Mouse (Mus musculus) kidney, embryonic 15.5 days (tissue): ENCODE results near the gene Ttc23. TPM values are rescaled to one million over a fixed set of nuclear protein-coding genes. Genes with fewer than 3 reads are reported as not detected.

Source experiments
- ATAC-seq: fragments of 200-750 bp; cut with Nextera tagmentation; replicated peaks from 2 replicates; pipeline ENCODE4 v1.8.0; 2017; ENCODE audit warnings: moderate TSS enrichment; ENCODE audit not compliant: low FRiP score
- H3K27ac ChIP-seq: fragments of 300-500 bp; sonication (generic); 2 replicates; pipeline ENCODE4 v1.5.1; 2015; ENCODE audit warnings: mild to moderate bottlenecking, inconsistent platforms
- H3K27me3 ChIP-seq: fragments of 300-500 bp; sonication (generic); 2 replicates; pipeline ENCODE4 v1.6.1; 2015; ENCODE audit warnings: inconsistent platforms
- H3K36me3 ChIP-seq: fragments of 300-500 bp; sonication (generic); 2 replicates; pipeline ENCODE4 v1.6.1; 2015; ENCODE audit warnings: inconsistent platforms
- H3K4me1 ChIP-seq: fragments of 300-500 bp; sonication (generic); 2 replicates; pipeline ENCODE4 v1.6.1; 2015; ENCODE audit warnings: inconsistent platforms
- H3K4me2 ChIP-seq: fragments of 300-500 bp; sonication (generic); 2 replicates; pipeline ENCODE4 v1.6.1; 2015; ENCODE audit warnings: moderate library complexity, mild to moderate bottlenecking, inconsistent platforms
- H3K4me3 ChIP-seq: fragments of 300-500 bp; sonication (generic); replicated peaks from 2 replicates; pipeline ENCODE4 v1.5.1; 2015; ENCODE audit warnings: mild to moderate bottlenecking, inconsistent platforms
- H3K9ac ChIP-seq: fragments of 300-500 bp; sonication (generic); 2 replicates; pipeline ENCODE4 v1.6.1; 2015; ENCODE audit warnings: mild to moderate bottlenecking, inconsistent platforms
- H3K9me3 ChIP-seq: fragments of 300-500 bp; sonication (generic); replicated peaks from 2 replicates; pipeline ENCODE4 v1.6.1; 2016; ENCODE audit warnings: inconsistent platforms
- WGBS: fragments of 180-500 bp; shearing (Covaris S2); methylation state at CpG from one replicate; pipeline ENCODE4 v1.1.7; 2015; ENCODE audit warnings: mixed read lengths; 5-methylcytosine and 5-hydroxymethylcytosine counted together
- polyA plus RNA-seq: library from polyadenylated mRNA; unstranded; fragments of >200 nt; fragmentation: Nextera tagmentation; extraction: Ambion mirVana; gene quantifications from 2 replicates; pipeline ENCODE4 v1.2.1, GENCODE M21; 2015

Ttc23 gene
- polyA plus RNA-seq, 1 experiment from 2014 or later: 30.4 TPM

- no peak overlapping the region for H3K27ac ChIP-seq
- WGBS: 75% methylated on average over 3 of the region's 3 CpGs
- H3K4me1 ChIP-seq: peaks cover 11% of the 10 kb centered on the region
- no peak overlapping the region for H3K4me3 ChIP-seq
- H3K27me3 ChIP-seq: no peaks in the 10 kb centered on the region
- no peak for ATAC-seq
- H3K36me3 ChIP-seq: no peaks in the 10 kb centered on the region
- no peak overlapping the region for H3K9ac ChIP-seq
- H3K9me3 ChIP-seq: no peaks in the 10 kb centered on the region
- no peak overlapping the region for H3K4me2 ChIP-seq
These were observed 25.1 kb upstream of the Ttc23 start for GRCm38 (mm10) chr7:67622151-67622550.

- no peaks in the 10 kb centered on the region for H3K27me3 ChIP-seq
- no peak for ATAC-seq
- WGBS: 87% methylated on average over 5 of the region's 5 CpGs
- H3K36me3 ChIP-seq: no peaks in the 10 kb centered on the region
- H3K4me3 ChIP-seq: no peak overlapping the region
- no peak overlapping the region for H3K4me2 ChIP-seq
- H3K9ac ChIP-seq: no peak overlapping the region
- H3K9me3 ChIP-seq: no peaks in the 10 kb centered on the region
- no peak overlapping the region for H3K27ac ChIP-seq
- 0 out of 2 replicates have a peak, but pooled peaks cover 6% of the 10 kb centered on the region for H3K4me1 ChIP-seq
These were observed 20.5 kb upstream of the Ttc23 start for GRCm38 (mm10) chr7:67626671-67627070.

- Histone ChIP-seq H3K27ac (no peak overlapping the region), H3K4me2 (no peak overlapping the region), H3K9me3 (no peaks in the 10 kb centered on the region), H3K4me3 (no peak overlapping the region), H3K4me1 (0 out of 2 replicates have a peak, but pooled peaks cover 4% of the 10 kb centered on the region), H3K9ac (no peak overlapping the region), H3K36me3 (no peaks in the 10 kb centered on the region), H3K27me3 (no peaks in the 10 kb centered on the region)
- no peak for ATAC-seq
- 51% methylated on average over 5 of the region's 5 CpGs for WGBS
These were observed 17.5 kb upstream of the Ttc23 start for GRCm38 (mm10) chr7:67629681-67630080.

DNA sequence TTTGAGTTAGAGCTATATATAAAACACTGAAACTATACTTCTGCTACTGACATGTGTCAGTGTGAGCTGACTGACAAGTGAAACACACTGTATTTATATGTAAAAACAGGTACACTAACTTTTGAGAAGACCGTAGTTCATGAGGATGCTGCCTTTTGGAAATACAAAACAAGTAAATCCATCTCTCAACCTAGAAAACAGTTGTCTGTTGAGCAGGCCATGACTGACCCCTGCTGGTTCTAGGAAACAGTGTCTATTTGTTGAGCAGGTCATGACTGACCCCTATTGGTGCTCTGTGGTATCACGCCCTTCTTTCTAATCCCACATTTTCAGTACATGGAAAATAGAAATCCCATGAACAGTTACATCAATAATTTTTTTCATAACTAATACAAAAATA is 16.4 kb upstream of the Ttc23 start:
- H3K4me2 ChIP-seq: no peak overlapping the region
- H3K27me3 ChIP-seq: no peaks in the 10 kb centered on the region
- ATAC-seq: no peak
- H3K9me3 ChIP-seq: no peaks in the 10 kb centered on the region
- WGBS: 24% methylated on average over 2 of the region's 2 CpGs
- no peak overlapping the region for H3K4me3 ChIP-seq
- H3K36me3 ChIP-seq: no peaks in the 10 kb centered on the region
- H3K4me1 ChIP-seq: 0 out of 2 replicates have a peak, but pooled peaks cover 4% of the 10 kb centered on the region
- no peak overlapping the region for H3K9ac ChIP-seq
- no peak overlapping the region for H3K27ac ChIP-seq

DNA sequence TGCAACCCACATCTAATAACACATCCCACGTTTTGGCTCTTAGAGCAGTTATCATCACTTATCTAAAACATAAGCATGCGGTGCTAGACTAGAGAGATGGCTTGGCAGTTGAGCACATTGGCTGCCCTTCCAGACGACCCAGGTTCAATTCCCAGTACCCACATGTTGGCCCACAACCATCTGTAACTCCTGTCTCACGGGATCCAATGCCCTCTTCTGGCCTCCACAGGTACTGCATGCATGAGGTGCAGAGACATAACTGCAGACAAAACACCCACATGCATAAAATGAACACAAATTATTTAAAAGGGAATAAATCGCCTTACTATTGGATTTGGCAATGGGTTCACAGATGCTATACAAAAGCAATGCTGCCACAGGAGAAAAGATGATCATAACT is 14.8 kb upstream of the Ttc23 start:
- WGBS: 86% methylated on average over 5 of the region's 5 CpGs
- Histone ChIP-seq H3K4me1 (0 out of 2 replicates have a peak, but pooled peaks cover 4% of the 10 kb centered on the region), H3K9me3 (no peaks in the 10 kb centered on the region), H3K4me3 (no peak overlapping the region), H3K4me2 (no peak overlapping the region), H3K27me3 (no peaks in the 10 kb centered on the region), H3K36me3 (no peaks in the 10 kb centered on the region), H3K9ac (no peak overlapping the region), H3K27ac (no peak overlapping the region)
- ATAC-seq: no peak

GRCm38 (mm10) chr7:67634210-67634609 is 13.0 kb upstream of the Ttc23 start:
- no peaks in the 10 kb centered on the region for H3K27me3 ChIP-seq
- H3K4me1 ChIP-seq: 0 out of 2 replicates have a peak, but pooled peaks cover 6% of the 10 kb centered on the region
- H3K9ac ChIP-seq: no peak overlapping the region
- H3K4me3 ChIP-seq: no peak overlapping the region
- no peak overlapping the region for H3K4me2 ChIP-seq
- WGBS: 92% methylated on average over 3 of the region's 3 CpGs
- no peak for ATAC-seq
- H3K9me3 ChIP-seq: no peaks in the 10 kb centered on the region
- H3K27ac ChIP-seq: no peak overlapping the region
- H3K36me3 ChIP-seq: peaks cover 3% of the 10 kb centered on the region; the same call in 1 of the 2 replicates

DNA sequence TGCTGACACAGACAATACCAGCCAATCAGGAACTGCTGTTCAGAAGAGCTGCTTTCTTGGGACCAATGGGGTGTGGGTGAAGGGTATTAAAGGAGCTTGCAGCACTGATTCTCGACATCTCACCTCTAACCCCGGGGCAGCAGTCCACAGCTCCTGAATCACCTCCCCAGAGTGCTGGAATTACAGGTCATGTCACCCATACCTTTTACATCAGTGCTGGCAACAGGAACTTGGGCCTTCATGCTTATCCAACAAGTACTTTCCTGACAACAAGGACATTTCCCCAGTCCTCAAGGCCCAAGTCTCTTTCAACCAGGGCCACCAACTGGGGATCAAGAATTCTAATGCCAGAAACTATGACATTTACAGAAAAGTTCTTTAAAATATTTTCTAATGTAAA is 11.0 kb upstream of the Ttc23 start:
- peaks cover 8% of the 10 kb centered on the region; the same call in 1 of the 2 replicates for H3K36me3 ChIP-seq
- 65% methylated on average over 2 of the region's 2 CpGs for WGBS
- no peak for ATAC-seq
- no peak overlapping the region for H3K9ac ChIP-seq
- 0 out of 2 replicates have a peak, but pooled peaks cover 2% of the 10 kb centered on the region for H3K4me1 ChIP-seq
- no peak overlapping the region for H3K4me2 ChIP-seq
- no peak overlapping the region for H3K4me3 ChIP-seq
- no peaks in the 10 kb centered on the region for H3K27me3 ChIP-seq
- H3K27ac ChIP-seq: no peak overlapping the region
- no peaks in the 10 kb centered on the region for H3K9me3 ChIP-seq

DNA sequence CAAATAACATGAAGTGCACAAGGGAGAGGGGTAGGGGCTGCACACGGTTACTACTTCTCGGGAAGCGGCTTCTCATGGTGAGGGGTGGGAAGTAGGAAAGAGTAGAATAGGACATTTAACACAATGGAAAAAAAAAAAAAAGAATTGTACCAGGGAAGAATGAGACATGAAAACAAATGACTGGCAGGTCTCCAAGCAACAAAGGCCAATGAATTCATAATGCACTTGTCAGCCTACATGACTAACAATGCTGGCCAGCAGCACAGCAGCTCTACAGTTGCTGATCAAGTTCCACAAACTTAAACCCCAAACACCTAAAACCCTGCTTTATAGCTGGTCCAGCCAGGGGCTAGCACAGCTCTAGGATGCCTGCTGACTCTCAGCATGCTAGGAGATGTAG is 8.2 kb upstream of the Ttc23 start:
- Histone ChIP-seq H3K9ac (no peak overlapping the region), H3K27me3 (no peaks in the 10 kb centered on the region), H3K36me3 (peaks cover 8% of the 10 kb centered on the region; the same call in 1 of the 2 replicates), H3K4me3 (no peak overlapping the region), H3K27ac (no peak overlapping the region), H3K4me2 (no peak overlapping the region), H3K4me1 (peaks cover 2% of the 10 kb centered on the region; the same call in 1 of the 2 replicates), H3K9me3 (no peaks in the 10 kb centered on the region)
- 90% methylated on average over 3 of the region's 3 CpGs for WGBS
- no peak for ATAC-seq

- Histone ChIP-seq H3K9ac (no peak overlapping the region), H3K36me3 (peaks cover 5% of the 10 kb centered on the region; the same call in 1 of the 2 replicates), H3K4me1 (peaks cover 14% of the 10 kb centered on the region), H3K27me3 (no peaks in the 10 kb centered on the region), H3K9me3 (no peaks in the 10 kb centered on the region), H3K4me3 (no peak overlapping the region), H3K27ac (no peak overlapping the region), H3K4me2 (no peak overlapping the region)
- WGBS: 92% methylated on average over 9 of the region's 9 CpGs
- no peak for ATAC-seq
These were observed 4.3 kb upstream of the Ttc23 start for GRCm38 (mm10) chr7:67642955-67643354.

- H3K27ac ChIP-seq: no peak overlapping the region
- peaks cover 23% of the 10 kb centered on the region for H3K4me1 ChIP-seq
- peak overlapping the region; percentile 67 for H3K4me3 ChIP-seq
- no peak for ATAC-seq
- H3K36me3 ChIP-seq: 0 out of 2 replicates have a peak, but pooled peaks cover 4% of the 10 kb centered on the region
- no peaks in the 10 kb centered on the region for H3K27me3 ChIP-seq
- no peaks in the 10 kb centered on the region for H3K9me3 ChIP-seq
- 33% methylated on average over 8 of the region's 8 CpGs for WGBS
- H3K9ac ChIP-seq: peak overlapping the region; percentile 61; the same call in 1 of the 2 replicates
- H3K4me2 ChIP-seq: peak overlapping the region; percentile 65
These were observed 2.9 kb upstream of the Ttc23 start for GRCm38 (mm10) chr7:67644291-67644690.

DNA sequence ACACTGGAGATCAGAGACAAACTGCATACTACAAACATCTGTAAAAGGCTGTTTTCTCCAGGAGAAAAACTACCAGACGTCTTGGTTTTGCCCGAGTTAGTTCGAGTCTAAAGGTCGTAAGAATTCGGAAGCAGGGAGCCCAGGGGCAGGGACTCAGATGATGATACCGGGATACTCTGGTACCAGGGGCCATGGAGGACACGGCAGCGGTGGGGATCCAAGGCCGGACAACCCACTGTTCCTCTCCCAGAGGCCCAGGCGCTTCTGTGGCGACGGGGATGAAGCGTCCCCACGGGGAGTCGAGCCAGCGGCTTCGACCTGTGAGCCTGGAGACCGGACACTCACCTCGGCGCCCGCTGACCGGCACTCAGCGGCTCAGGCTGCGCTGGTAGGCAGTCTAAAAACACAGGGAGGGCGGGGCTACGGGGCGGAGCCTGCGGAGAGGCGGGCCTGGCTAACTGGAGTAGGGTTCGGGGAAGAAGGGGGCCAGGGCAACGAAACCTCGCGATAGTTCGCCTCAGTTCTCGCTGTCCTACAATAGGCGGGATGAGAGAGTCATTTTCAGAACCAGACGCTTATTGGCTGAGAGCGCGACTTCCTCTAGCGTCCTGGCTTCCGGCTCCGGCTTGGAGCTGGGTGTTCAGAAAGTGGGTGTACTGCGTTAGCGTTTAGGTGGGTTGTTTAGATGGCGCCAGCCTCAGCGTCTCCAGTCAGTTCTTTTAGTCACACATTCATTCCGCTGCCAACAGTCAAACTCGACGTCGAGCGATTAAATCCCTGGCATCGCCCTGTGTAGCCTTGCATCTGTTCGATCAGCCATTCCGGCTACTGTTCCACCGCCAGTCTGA is 2.2 kb upstream of the Ttc23 start, which contains the start of gene Lrrc28:
TSS of gene Lrrc28 (minus strand) at position 436 of the 848 bp plus-strand sequence.
- WGBS: under 1% methylated on average over 55 of the region's 55 CpGs
- peaks cover 29% of the 10 kb centered on the region for H3K4me1 ChIP-seq
- H3K4me3 ChIP-seq: peak within 1 kb of the TSS; percentile 67
- H3K27me3 ChIP-seq: no peaks in the 10 kb centered on the region
- ATAC-seq: peak; percentile 99
- H3K4me2 ChIP-seq: peak within 1 kb of the TSS; percentile 70
- H3K9me3 ChIP-seq: no peaks in the 10 kb centered on the region
- H3K27ac ChIP-seq: peak within 1 kb of the TSS; percentile 91
- peak within 1 kb of the TSS; percentile 74 for H3K9ac ChIP-seq
- 0 out of 2 replicates have a peak, but pooled peaks cover 4% of the 10 kb centered on the region for H3K36me3 ChIP-seq

DNA sequence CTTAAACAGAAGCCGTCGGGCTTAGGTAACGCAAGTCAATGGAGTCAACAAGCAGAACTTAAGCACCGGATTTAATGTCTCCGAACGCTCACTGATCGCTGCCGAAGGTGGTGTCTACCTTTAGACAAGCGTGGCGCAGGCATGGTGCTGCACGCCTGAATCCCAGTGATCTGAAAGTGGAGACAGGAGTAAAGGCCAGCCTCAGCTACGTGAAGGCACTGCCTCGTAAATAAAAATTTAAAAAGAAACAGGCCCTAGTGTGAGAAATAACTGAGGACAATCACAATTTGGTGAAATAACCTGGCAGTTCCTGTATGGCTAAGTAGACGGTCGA is 1.6 kb upstream of the Ttc23 start:
- peak overlapping the region; percentile 67 for H3K4me3 ChIP-seq
- WGBS: under 1% methylated on average over 15 of the region's 15 CpGs
- H3K9ac ChIP-seq: peak overlapping the region; percentile 74
- ATAC-seq: peak; percentile 7
- H3K36me3 ChIP-seq: 0 out of 2 replicates have a peak, but pooled peaks cover 3% of the 10 kb centered on the region
- peak overlapping the region; percentile 70 for H3K4me2 ChIP-seq
- no peaks in the 10 kb centered on the region for H3K27me3 ChIP-seq
- peaks cover 33% of the 10 kb centered on the region for H3K4me1 ChIP-seq
- H3K9me3 ChIP-seq: no peaks in the 10 kb centered on the region
- peak overlapping the region; percentile 91 for H3K27ac ChIP-seq
